Mouse (Mus musculus): ENCODE measurements around the gene Zfp410. TPM values are rescaled to one million over a fixed set of nuclear protein-coding genes. Genes with fewer than 3 reads are reported as not detected.
A peak's percentile ranks its signal among the peaks of the same experiment; 100 is the strongest.

Gene Zfp410
- polyA plus RNA-seq, 1 experiment from 2014 or later = 34.5 TPM

- Histone ChIP-seq H3K9ac (ENCODE audit: low read depth, low read length) (no peak overlapping the region), H3K27me3 (replicated peaks; ENCODE audit: control insufficient read depth, insufficient read depth, low read length) (no peaks in the 10 kb centered on the region), H3K4me3 (ENCODE audit: low read depth, low read length) (no peak overlapping the region), H3K4me1 (replicated peaks; ENCODE audit: control insufficient read depth, insufficient read depth, low read length) (no peaks in the 10 kb centered on the region), H3K9me3 (ENCODE audit: control insufficient read depth) (no peaks in the 10 kb centered on the region), H3K4me2 (replicated peaks; ENCODE audit: low read depth) (no peak overlapping the region), H3K27ac (ENCODE audit: low read depth, low read length) (no peak overlapping the region), H3K36me3 (ENCODE audit: control insufficient read depth, insufficient read depth) (peaks cover 63% of the 10 kb centered on the region)
- no peak for TF ChIP-seq CTCF (IDR thresholded peaks at IDR 0.05; ENCODE audit: low read depth)
- WGBS = 93% methylated on average over 6 of the region's 6 CpGs
- no peak for ATAC-seq
These were observed 18.8 kb upstream of the Zfp410 start for GRCm38 (mm10) chr12:84297851-84298250.

GRCm38 (mm10) chr12:84299265-84299664 is 17.4 kb upstream of the Zfp410 start:
- Histone ChIP-seq H3K4me3 (ENCODE audit: low read depth, low read length) (no peak overlapping the region), H3K36me3 (ENCODE audit: control insufficient read depth, insufficient read depth) (peaks cover 60% of the 10 kb centered on the region), H3K4me1 (replicated peaks; ENCODE audit: control insufficient read depth, insufficient read depth, low read length) (no peaks in the 10 kb centered on the region), H3K9me3 (ENCODE audit: control insufficient read depth) (no peaks in the 10 kb centered on the region), H3K27me3 (replicated peaks; ENCODE audit: control insufficient read depth, insufficient read depth, low read length) (no peaks in the 10 kb centered on the region), H3K4me2 (replicated peaks; ENCODE audit: low read depth) (no peak overlapping the region), H3K9ac (ENCODE audit: low read depth, low read length) (no peak overlapping the region), H3K27ac (ENCODE audit: low read depth, low read length) (no peak overlapping the region)
- ATAC-seq = no peak
- TF ChIP-seq CTCF (IDR thresholded peaks at IDR 0.05; ENCODE audit: low read depth) = no peak
- WGBS = 98% methylated on average over 2 of the region's 2 CpGs

GRCm38 (mm10) chr12:84304101-84304500 is 12.6 kb upstream of the Zfp410 start:
- H3K4me2 ChIP-seq (replicated peaks; ENCODE audit: low read depth) = no peak overlapping the region
- no peaks in the 10 kb centered on the region for H3K4me1 ChIP-seq (replicated peaks; ENCODE audit: control insufficient read depth, insufficient read depth, low read length)
- TF ChIP-seq CTCF (IDR thresholded peaks at IDR 0.05; ENCODE audit: low read depth) = no peak
- WGBS = 56% methylated on average over 5 of the region's 5 CpGs
- no peaks in the 10 kb centered on the region for H3K27me3 ChIP-seq (replicated peaks; ENCODE audit: control insufficient read depth, insufficient read depth, low read length)
- peaks cover 42% of the 10 kb centered on the region for H3K36me3 ChIP-seq (ENCODE audit: control insufficient read depth, insufficient read depth)
- no peak overlapping the region for H3K9ac ChIP-seq (ENCODE audit: low read depth, low read length)
- ATAC-seq = peak; percentile 95
- H3K27ac ChIP-seq (ENCODE audit: low read depth, low read length) = peak overlapping the region; percentile 85
- H3K4me3 ChIP-seq (ENCODE audit: low read depth, low read length) = no peak overlapping the region
- H3K9me3 ChIP-seq (ENCODE audit: control insufficient read depth) = no peaks in the 10 kb centered on the region

- Histone ChIP-seq H3K9me3 (ENCODE audit: control insufficient read depth) (no peaks in the 10 kb centered on the region), H3K27ac (ENCODE audit: low read depth, low read length) (peak overlapping the region; percentile 85), H3K36me3 (ENCODE audit: control insufficient read depth, insufficient read depth) (peaks cover 38% of the 10 kb centered on the region), H3K4me1 (replicated peaks; ENCODE audit: control insufficient read depth, insufficient read depth, low read length) (no peaks in the 10 kb centered on the region), H3K4me3 (ENCODE audit: low read depth, low read length) (no peak overlapping the region), H3K27me3 (replicated peaks; ENCODE audit: control insufficient read depth, insufficient read depth, low read length) (no peaks in the 10 kb centered on the region), H3K9ac (ENCODE audit: low read depth, low read length) (no peak overlapping the region), H3K4me2 (replicated peaks; ENCODE audit: low read depth) (no peak overlapping the region)
- no peak for TF ChIP-seq CTCF (IDR thresholded peaks at IDR 0.05; ENCODE audit: low read depth)
- no peak for ATAC-seq
- whole genome bisulfite sequencing = 64% methylated on average over 1 of the region's 1 CpGs
These were observed 12.1 kb upstream of the Zfp410 start for GRCm38 (mm10) chr12:84304554-84304953.

- H3K4me3 ChIP-seq (ENCODE audit: low read depth, low read length) = no peak overlapping the region
- no peak for ATAC-seq
- no peaks in the 10 kb centered on the region for H3K4me1 ChIP-seq (replicated peaks; ENCODE audit: control insufficient read depth, insufficient read depth, low read length)
- no peaks in the 10 kb centered on the region for H3K9me3 ChIP-seq (ENCODE audit: control insufficient read depth)
- WGBS = 80% methylated on average over 3 of the region's 5 CpGs
- H3K9ac ChIP-seq (ENCODE audit: low read depth, low read length) = no peak overlapping the region
- H3K27me3 ChIP-seq (replicated peaks; ENCODE audit: control insufficient read depth, insufficient read depth, low read length) = no peaks in the 10 kb centered on the region
- no peak for TF ChIP-seq CTCF (IDR thresholded peaks at IDR 0.05; ENCODE audit: low read depth)
- H3K36me3 ChIP-seq (ENCODE audit: control insufficient read depth, insufficient read depth) = peaks cover 15% of the 10 kb centered on the region; the same call in 1 of the 2 replicates
- no peak overlapping the region for H3K4me2 ChIP-seq (replicated peaks; ENCODE audit: low read depth)
- H3K27ac ChIP-seq (ENCODE audit: low read depth, low read length) = no peak overlapping the region
These were observed 5.3 kb upstream of the Zfp410 start for GRCm38 (mm10) chr12:84311306-84311705.

- Histone ChIP-seq H3K4me2 (replicated peaks; ENCODE audit: low read depth) (peak overlapping the region; percentile 82), H3K9ac (ENCODE audit: low read depth, low read length) (peak overlapping the region; percentile 95; the same call in 1 of the 2 replicates), H3K4me3 (ENCODE audit: low read depth, low read length) (peak overlapping the region; percentile 88), H3K27ac (ENCODE audit: low read depth, low read length) (peak overlapping the region; percentile 97; the same call in 1 of the 2 replicates), H3K27me3 (replicated peaks; ENCODE audit: control insufficient read depth, insufficient read depth, low read length) (no peaks in the 10 kb centered on the region), H3K4me1 (replicated peaks; ENCODE audit: control insufficient read depth, insufficient read depth, low read length) (no peaks in the 10 kb centered on the region; the same call in 1 of the 2 replicates), H3K9me3 (ENCODE audit: control insufficient read depth) (no peaks in the 10 kb centered on the region), H3K36me3 (ENCODE audit: control insufficient read depth, insufficient read depth) (peaks cover 9% of the 10 kb centered on the region; the same call in 1 of the 2 replicates)
- WGBS = 30% methylated on average over 7 of the region's 7 CpGs
- TF ChIP-seq CTCF (IDR thresholded peaks at IDR 0.05; ENCODE audit: low read depth) = no peak
- no peak for ATAC-seq
These were observed 646 bp upstream of the Zfp410 start for GRCm38 (mm10) chr12:84316006-84316405.

- H3K4me1 ChIP-seq (replicated peaks; ENCODE audit: control insufficient read depth, insufficient read depth, low read length) = no peaks in the 10 kb centered on the region
- no peaks in the 10 kb centered on the region for H3K27me3 ChIP-seq (replicated peaks; ENCODE audit: control insufficient read depth, insufficient read depth, low read length)
- no peak overlapping the region for H3K4me2 ChIP-seq (replicated peaks; ENCODE audit: low read depth)
- TF ChIP-seq CTCF (IDR thresholded peaks at IDR 0.05; ENCODE audit: low read depth) = no peak
- peaks cover 52% of the 10 kb centered on the region for H3K36me3 ChIP-seq (ENCODE audit: control insufficient read depth, insufficient read depth)
- WGBS = 61% methylated on average over 4 of the region's 4 CpGs
- H3K4me3 ChIP-seq (ENCODE audit: low read depth, low read length) = no peak overlapping the region
- H3K27ac ChIP-seq (ENCODE audit: low read depth, low read length) = peak overlapping the region; percentile 15; the same call in 1 of the 2 replicates
- H3K9me3 ChIP-seq (ENCODE audit: control insufficient read depth) = no peaks in the 10 kb centered on the region
- no peak overlapping the region for H3K9ac ChIP-seq (ENCODE audit: low read depth, low read length)
- ATAC-seq = no peak
These were observed 10.5 kb downstream of the Zfp410 start for GRCm38 (mm10) chr12:84327111-84327512.
